Mouse (Mus musculus): ENCODE data around the gene Ppargc1a. TPM values are rescaled to one million over a fixed set of nuclear protein-coding genes. Genes with fewer than 3 reads are reported as not detected.

Gene Ppargc1a
- polyA plus RNA-seq (2012; rRNA removed), result 2.0 and 2.8 TPM in 2 replicates

GRCm38 (mm10) chr5:51567659-51568058 lies at the start of gene Ppargc1a:
TSS of gene Ppargc1a (minus strand) at chr5:51567726.

Measured in central nervous system, embryonic 11.5 days (tissue).